Mouse (Mus musculus) ES-E14 (cell line): Measurements from ENCODE around the gene Gm10300. TPM values are rescaled to one million over a fixed set of nuclear protein-coding genes. Genes with fewer than 3 reads are reported as not detected.

Experiments
- DNase-seq: peaks from one replicate; pipeline ENCODE4 v3.0.0-alpha.2; 2013; ENCODE audit warnings: low read depth, low spot score
- H3K27ac ChIP-seq: 2 replicates; pipeline ENCODE4 v1.5.1; 2012; ENCODE audit warnings: low read depth, mild to moderate bottlenecking, low read length, moderate library complexity, mixed read lengths; ENCODE audit not compliant: poor library complexity, insufficient read depth, severe bottlenecking
- H3K36me3 ChIP-seq: 2 replicates; pipeline ENCODE4 v1.6.1; 2012; ENCODE audit warnings: mild to moderate bottlenecking, low read length, moderate library complexity, mixed read lengths; ENCODE audit not compliant: control insufficient read depth, poor library complexity, insufficient read depth, severe bottlenecking
- H3K4me1 ChIP-seq, 2 experiments: fragments of 150-350 bp in 1 of 2; sonication (generic) in 1 of 2; 2 replicates each; pipeline ENCODE4 v1.6.1; 2012; ENCODE audit warnings: low read length in 2 of 2, mild to moderate bottlenecking in 1 of 2, mixed read lengths in 1 of 2; ENCODE audit not compliant: control insufficient read depth in 2 of 2, insufficient read depth in 2 of 2, poor library complexity in 1 of 2
- H3K4me3 ChIP-seq, 2 experiments: fragments of 150-350 bp in 1 of 2; sonication (generic) in 1 of 2; 2 replicates each; pipeline ENCODE4 v1.5.1; 2012; ENCODE audit warnings: low read length in 2 of 2, low read depth in 1 of 2, mild to moderate bottlenecking in 1 of 2, mixed read lengths in 1 of 2; ENCODE audit not compliant: insufficient read depth in 1 of 2, poor library complexity in 1 of 2, severe bottlenecking in 1 of 2
- H3K9ac ChIP-seq: 2 replicates; pipeline ENCODE4 v1.6.1; 2012; ENCODE audit warnings: low read depth, mild to moderate bottlenecking, low read length, mixed read lengths; ENCODE audit not compliant: poor library complexity, insufficient read depth, severe bottlenecking
- H3K9me3 ChIP-seq: fragments of 150-350 bp; sonication (generic); 2 replicates; pipeline ENCODE4 v1.6.1; 2012; ENCODE audit warnings: low read depth, mild to moderate bottlenecking, low read length; ENCODE audit not compliant: control insufficient read depth, insufficient read depth
- CHD2 ChIP-seq: IDR thresholded peaks from 2 replicates; pipeline ENCODE4 v1.6.1; 2014; ENCODE audit warnings: mild to moderate bottlenecking, low read depth, low read length, inconsistent platforms
- HCFC1 ChIP-seq: IDR thresholded peaks from 2 replicates; pipeline ENCODE4 v1.6.1; 2012; ENCODE audit warnings: low read length, inconsistent platforms, borderline replicate concordance; ENCODE audit not compliant: insufficient read depth
- MAFK ChIP-seq: IDR thresholded peaks from 2 replicates; pipeline ENCODE4 v1.6.1; 2014; ENCODE audit warnings: mild to moderate bottlenecking, low read depth, low read length, inconsistent platforms; ENCODE audit not compliant: insufficient read depth
- ZC3H11A ChIP-seq: IDR thresholded peaks from 2 replicates; pipeline ENCODE4 v1.6.1; 2012; ENCODE audit warnings: low read depth, mild to moderate bottlenecking, inconsistent platforms, low read length, borderline replicate concordance
- ZNF384 ChIP-seq: IDR thresholded peaks from 2 replicates; pipeline ENCODE4 v1.6.1; 2012; ENCODE audit warnings: low read depth, low read length, inconsistent platforms
- in situ Hi-C, 2 experiments: fragments of 600-800 bp; cut with MboI; formaldehyde crosslinking; loops; one replicate each; pipeline ENCODE4 v1.15.1; 2025; ENCODE audit warnings: low sequenced_read_pairs in 2 of 2, inconsistent platforms in 1 of 2; ENCODE audit not compliant: unreplicated experiment in 2 of 2
- total RNA-seq: library from RNA; depleted of rRNA; stranded (reverse); fragments of 300-350 nt; gene quantifications from 2 replicates; pipeline ENCODE4 v1.2.3, GENCODE M21; 2012

Gene Gm10300
- total RNA-seq, 1 experiment: not detected

- in situ Hi-C loops: loop anchor here in 1 of 2 experiments (10.0 kb wide), 1 partner anchor 106 kb away; no protein-coding TSS in a partner anchor
- no peaks in the 10 kb centered on the region for H3K9me3 ChIP-seq
- no peak overlapping the region for H3K4me3 ChIP-seq
- no peak overlapping the region for H3K9ac ChIP-seq
- peaks cover 4 to 5% of the 10 kb centered on the region in 2 experiments; a peak in 2 of 4 replicates for H3K4me1 ChIP-seq
- DNase-seq: no peak
- no peak overlapping the region for H3K27ac ChIP-seq
- H3K36me3 ChIP-seq: no peaks in the 10 kb centered on the region
- no peak for TF ChIP-seq HCFC1
- TF ChIP-seq CHD2: no peak
- no peak for TF ChIP-seq ZNF384
Measured at GRCm38 (mm10) chr4:132080492-132080983, 6.0 kb downstream of the Gm10300 start.

GRCm38 (mm10) chr4:132085114-132085513, 10.6 kb downstream of the Gm10300 start:
- in situ Hi-C loops: loop anchor here in 1 of 2 experiments (10.0 kb wide), 1 partner anchor 110 kb away; no protein-coding TSS in a partner anchor
- DNase-seq: no peak
- TF ChIP-seq ZC3H11A: no peak
- TF ChIP-seq MAFK: no peak
- no peak for TF ChIP-seq CHD2
- TF ChIP-seq ZNF384: no peak
- no peak for TF ChIP-seq HCFC1
- Histone ChIP-seq H3K27ac (no peak overlapping the region), H3K4me1 (no peaks in the 10 kb centered on the region), H3K4me3 (no peak overlapping the region), H3K36me3 (no peaks in the 10 kb centered on the region), H3K9ac (no peak overlapping the region), H3K9me3 (no peaks in the 10 kb centered on the region)

GRCm38 (mm10) chr4:132088921-132089320, 14.4 kb downstream of the Gm10300 start:
- no peak overlapping the region for H3K27ac ChIP-seq
- no peak overlapping the region for H3K4me3 ChIP-seq
- H3K9ac ChIP-seq: no peak overlapping the region
- TF ChIP-seq HCFC1 (no peak), ZC3H11A (peak; percentile 63; the same call in 1 of the 2 replicates)
- in situ Hi-C loops: loop anchor here in 1 of 2 experiments (10.0 kb wide), 1 partner anchor 114 kb away; no protein-coding TSS in a partner anchor
- no peaks in the 10 kb centered on the region for H3K36me3 ChIP-seq
- no peaks in the 10 kb centered on the region; a peak in 1 of 4 replicates for H3K4me1 ChIP-seq
- peak; percentile 59 for DNase-seq
- no peaks in the 10 kb centered on the region for H3K9me3 ChIP-seq

GRCm38 (mm10) chr4:132093136-132093535, 18.6 kb downstream of the Gm10300 start:
- Histone ChIP-seq H3K4me3 (no peak overlapping the region), H3K36me3 (no peaks in the 10 kb centered on the region), H3K9me3 (no peaks in the 10 kb centered on the region), H3K4me1 (no peaks in the 10 kb centered on the region; a peak in 1 of 4 replicates), H3K27ac (no peak overlapping the region), H3K9ac (no peak overlapping the region)
- in situ Hi-C loops: loop anchor here in 1 of 2 experiments (10.0 kb wide), 1 partner anchor 82 kb away; no protein-coding TSS in a partner anchor
- no peak for DNase-seq
- no peak for TF ChIP-seq HCFC1

GRCm38 (mm10) chr4:132093928-132094327, 19.4 kb downstream of the Gm10300 start:
- Histone ChIP-seq H3K36me3 (no peaks in the 10 kb centered on the region), H3K27ac (no peak overlapping the region), H3K9me3 (peaks cover 5% of the 10 kb centered on the region), H3K4me1 (no peaks in the 10 kb centered on the region; a peak in 1 of 4 replicates), H3K9ac (no peak overlapping the region), H3K4me3 (no peak overlapping the region)
- no peak for DNase-seq
- in situ Hi-C loops: loop anchor here in 1 of 2 experiments (10.0 kb wide), 1 partner anchor 81 kb away; no protein-coding TSS in a partner anchor
- TF ChIP-seq ZC3H11A (no peak), ZNF384 (no peak), HCFC1 (no peak), MAFK (no peak), CHD2 (no peak)
